Mouse (Mus musculus) myocyte (in vitro differentiated cells): ENCODE measurements at regions not wholly inside any gene's neighbourhood (a gene's known extent, or its start where the extent isn't known, plus 50 kb on each side); places are given as distances from the start of the nearest gene placed in this dataset.

ENCODE experiments used
- H3K27me3 ChIP-seq: one replicate; pipeline ENCODE4 v1.6.1; 2011; ENCODE audit not compliant: control insufficient read depth, insufficient read depth, insufficient read length
- H3K36me3 ChIP-seq: one replicate; pipeline ENCODE4 v1.6.1; 2011; ENCODE audit not compliant: control insufficient read depth, insufficient read depth
- H3K4me2 ChIP-seq: one replicate; pipeline ENCODE4 v1.6.1; 2011; ENCODE audit warnings: low read depth, control low read depth
- H3K4me3 ChIP-seq: one replicate; pipeline ENCODE4 v1.5.1; 2011; ENCODE audit warnings: mild to moderate bottlenecking, control low read depth, moderate library complexity
- H3K79me2 ChIP-seq: one replicate; pipeline ENCODE4 v1.6.1; 2011; ENCODE audit not compliant: control insufficient read depth, insufficient read depth
- H3ac ChIP-seq: one replicate; pipeline ENCODE4 v1.6.1; 2011; ENCODE audit not compliant: control insufficient read depth, insufficient read length
- CEBPB ChIP-seq: IDR thresholded peaks from 2 replicates; pipeline ENCODE4 v1.6.1; 2011; ENCODE audit warnings: mild to moderate bottlenecking, moderate library complexity; ENCODE audit not compliant: poor library complexity, insufficient read depth, severe bottlenecking
- E2F4 ChIP-seq: IDR thresholded peaks from one replicate; pipeline ENCODE4 v1.6.1; 2011; ENCODE audit warnings: mild to moderate bottlenecking, control low read depth, moderate library complexity; ENCODE audit not compliant: insufficient read depth
- MAX ChIP-seq: IDR thresholded peaks from one replicate; pipeline ENCODE4 v1.6.1; 2011; ENCODE audit warnings: low read depth, mild to moderate bottlenecking, control low read depth
- MYOD1 ChIP-seq, 3 experiments: IDR thresholded peaks; one replicate each; pipeline ENCODE4 v1.6.1; 2011; ENCODE audit warnings: control low read depth in 2 of 3, low read depth in 2 of 3, mild to moderate bottlenecking in 2 of 3, moderate library complexity in 1 of 3; ENCODE audit not compliant: insufficient read length in 2 of 3, control insufficient read depth in 1 of 3
- MYOG ChIP-seq, 3 experiments: IDR thresholded peaks; one replicate each; pipeline ENCODE4 v1.6.1; 2011; ENCODE audit warnings: control low read depth in 2 of 3, low read depth in 2 of 3, mild to moderate bottlenecking in 2 of 3; ENCODE audit not compliant: insufficient read length in 2 of 3, control insufficient read depth in 1 of 3, insufficient read depth in 1 of 3
- POLR2A ChIP-seq: IDR thresholded peaks from one replicate; pipeline ENCODE4 v1.6.1; 2011; ENCODE audit warnings: low read depth, mild to moderate bottlenecking, control low read depth, moderate library complexity; ENCODE audit not compliant: insufficient read length
- POLR2AphosphoS2 ChIP-seq: IDR thresholded peaks from one replicate; pipeline ENCODE4 v1.6.1; 2011; ENCODE audit warnings: low read depth, control low read depth; ENCODE audit not compliant: insufficient read length
- REST ChIP-seq: IDR thresholded peaks from one replicate; pipeline ENCODE4 v1.6.1; 2011; ENCODE audit warnings: mild to moderate bottlenecking, control low read depth, moderate library complexity; ENCODE audit not compliant: insufficient read depth, insufficient read length
- SRF ChIP-seq: IDR thresholded peaks from one replicate; pipeline ENCODE4 v1.6.1; 2011; ENCODE audit warnings: low read depth; ENCODE audit not compliant: control insufficient read depth, insufficient read length
- TCF12 ChIP-seq: IDR thresholded peaks from one replicate; pipeline ENCODE4 v1.6.1; 2011; ENCODE audit warnings: mild to moderate bottlenecking, control low read depth; ENCODE audit not compliant: poor library complexity, insufficient read depth, severe bottlenecking
- TCF3 ChIP-seq: IDR thresholded peaks from one replicate; pipeline ENCODE4 v1.6.1; 2011; ENCODE audit warnings: low read depth, control low read depth; ENCODE audit not compliant: insufficient read length
- USF1 ChIP-seq: IDR thresholded peaks from one replicate; pipeline ENCODE4 v1.6.1; 2011; ENCODE audit warnings: low read depth, mild to moderate bottlenecking, control low read depth, moderate library complexity

- Histone ChIP-seq H3K79me2 (no peaks in the 10 kb centered on the region), H3K4me3 (no peak overlapping the region), H3K27me3 (no peaks in the 10 kb centered on the region), H3K4me2 (no peak overlapping the region), H3ac (no peak overlapping the region), H3K36me3 (no peaks in the 10 kb centered on the region)
- TF ChIP-seq POLR2A = no peak
- no peak for TF ChIP-seq MYOG (IDR thresholded peaks at IDR 0.05; ENCODE audit: control insufficient read depth in 1 of 3, insufficient read depth in 1 of 3, insufficient read length in 2 of 3, low read depth in 2 of 3)
- TF ChIP-seq TCF12 = no peak
- no peak for TF ChIP-seq E2F4
- TF ChIP-seq TCF3 = no peak
Observed at GRCm38 (mm10) chr3:149279338-149279737, 289.0 kb upstream of the Adgrl2 start.

DNA sequence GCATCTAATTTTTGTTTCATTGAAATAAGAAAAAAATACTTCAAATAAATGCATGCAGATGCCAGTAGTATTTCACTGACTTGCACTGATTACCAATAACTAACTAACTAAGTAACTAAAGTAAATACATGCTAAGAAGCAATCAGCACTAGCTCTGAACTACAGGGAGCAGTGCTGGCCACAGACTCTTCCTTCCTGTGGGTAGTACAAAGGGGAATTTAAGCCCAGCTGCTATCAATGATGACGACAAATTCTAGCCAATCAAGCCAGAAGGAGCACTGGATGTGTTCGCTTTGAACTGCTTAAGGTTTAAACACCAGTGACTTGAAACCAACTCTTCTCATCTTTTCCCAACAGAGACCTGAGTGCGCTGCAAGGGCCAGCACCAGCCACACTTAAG lies 287.5 kb upstream of the Adgrl2 start:
- H3ac ChIP-seq = no peak overlapping the region
- TF ChIP-seq MAX (no peak), MYOD1 (IDR thresholded peaks at IDR 0.05; ENCODE audit: control insufficient read depth in 1 of 3, insufficient read length in 2 of 3, low read depth in 2 of 3) (no peak), TCF12 (no peak), MYOG (IDR thresholded peaks at IDR 0.05; ENCODE audit: control insufficient read depth in 1 of 3, insufficient read depth in 1 of 3, insufficient read length in 2 of 3, low read depth in 2 of 3) (no peak), POLR2AphosphoS2 (no peak), CEBPB (no peak), TCF3 (no peak), USF1 (no peak), SRF (no peak), POLR2A (no peak), E2F4 (no peak), REST (no peak)
- H3K36me3 ChIP-seq = no peaks in the 10 kb centered on the region
- no peaks in the 10 kb centered on the region for H3K79me2 ChIP-seq
- H3K4me2 ChIP-seq = no peak overlapping the region
- H3K4me3 ChIP-seq = no peak overlapping the region
- no peaks in the 10 kb centered on the region for H3K27me3 ChIP-seq

GRCm38 (mm10) chr3:149275478-149276132 lies 285.2 kb upstream of the Adgrl2 start:
- no peak overlapping the region for H3ac ChIP-seq
- no peaks in the 10 kb centered on the region for H3K27me3 ChIP-seq
- no peak overlapping the region for H3K4me2 ChIP-seq
- no peaks in the 10 kb centered on the region for H3K36me3 ChIP-seq
- H3K4me3 ChIP-seq = no peak overlapping the region
- no peak for TF ChIP-seq CEBPB
- no peak for TF ChIP-seq MYOD1 (IDR thresholded peaks at IDR 0.05; ENCODE audit: control insufficient read depth in 1 of 3, insufficient read length in 2 of 3, low read depth in 2 of 3)
- TF ChIP-seq E2F4 = no peak
- TF ChIP-seq POLR2A = no peak
- no peaks in the 10 kb centered on the region for H3K79me2 ChIP-seq

DNA sequence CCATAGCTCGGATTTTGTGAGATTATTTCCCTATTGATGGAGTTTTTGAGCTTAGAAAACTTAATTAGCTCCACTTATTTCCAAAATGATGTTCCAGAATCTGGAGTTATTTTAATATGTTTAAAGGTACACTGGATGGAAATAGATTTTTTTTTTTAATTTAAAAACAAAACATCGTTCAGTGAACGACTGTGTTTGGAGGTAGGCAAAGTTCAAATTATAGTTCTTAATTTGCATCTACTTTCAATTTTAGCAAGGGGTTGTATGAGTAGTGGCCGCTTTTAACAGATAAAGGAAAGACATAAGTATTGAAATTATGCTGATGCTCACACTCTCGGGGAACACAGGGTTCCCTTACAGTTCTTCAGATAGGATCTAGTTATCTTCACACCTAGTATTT lies 284.6 kb upstream of the Adgrl2 start:
- Histone ChIP-seq H3K4me2 (no peak overlapping the region), H3K36me3 (no peaks in the 10 kb centered on the region), H3K4me3 (no peak overlapping the region), H3K79me2 (no peaks in the 10 kb centered on the region), H3ac (no peak overlapping the region), H3K27me3 (no peaks in the 10 kb centered on the region)
- TF ChIP-seq TCF12 (no peak), E2F4 (no peak), MYOG (IDR thresholded peaks at IDR 0.05; ENCODE audit: control insufficient read depth in 1 of 3, insufficient read depth in 1 of 3, insufficient read length in 2 of 3, low read depth in 2 of 3) (no peak), SRF (no peak), REST (no peak), USF1 (no peak), CEBPB (no peak), POLR2A (no peak), POLR2AphosphoS2 (no peak), MYOD1 (IDR thresholded peaks at IDR 0.05; ENCODE audit: control insufficient read depth in 1 of 3, insufficient read length in 2 of 3, low read depth in 2 of 3) (no peak), TCF3 (no peak), MAX (no peak)

- no peak overlapping the region for H3K4me2 ChIP-seq
- H3K27me3 ChIP-seq = no peaks in the 10 kb centered on the region
- H3K36me3 ChIP-seq = no peaks in the 10 kb centered on the region
- H3K4me3 ChIP-seq = no peak overlapping the region
- no peaks in the 10 kb centered on the region for H3K79me2 ChIP-seq
- no peak for TF ChIP-seq MYOG (IDR thresholded peaks at IDR 0.05; ENCODE audit: control insufficient read depth in 1 of 3, insufficient read depth in 1 of 3, insufficient read length in 2 of 3, low read depth in 2 of 3)
- no peak for TF ChIP-seq SRF
- TF ChIP-seq POLR2AphosphoS2 = no peak
- TF ChIP-seq REST = no peak
- no peak for TF ChIP-seq TCF12
- no peak overlapping the region for H3ac ChIP-seq
Observed at GRCm38 (mm10) chr3:149273993-149274692, 283.8 kb upstream of the Adgrl2 start.
